Mouse (Mus musculus): ENCODE results near the gene Nup188. TPM values are rescaled to one million over a fixed set of nuclear protein-coding genes. Genes with fewer than 3 reads are reported as not detected.

The Nup188 gene
- polyA plus RNA-seq, 1 experiment from 2014 or later, result 28.2 TPM

DNA sequence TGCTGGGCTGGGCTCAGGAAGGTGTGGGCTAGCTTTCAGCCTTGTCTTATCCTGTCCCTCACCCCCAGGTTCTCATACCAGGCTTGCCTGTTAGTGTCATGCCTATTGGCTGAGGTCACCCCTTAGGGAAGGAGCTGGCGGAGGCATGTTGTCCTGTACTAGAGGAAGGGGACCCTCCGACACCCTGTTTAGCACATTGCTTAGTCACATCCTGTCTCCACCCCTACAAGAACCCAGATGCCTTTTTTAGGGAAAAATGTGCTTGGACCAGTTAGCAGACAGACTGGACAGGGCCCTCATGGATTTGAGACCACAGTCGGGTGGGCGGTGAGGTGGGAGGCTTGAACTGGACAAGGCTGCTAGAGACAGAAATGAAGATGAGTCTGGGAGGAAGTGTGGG is 27.6 kb upstream of the Nup188 start:
- 63% methylated on average over 4 of the region's 4 CpGs for WGBS
- peaks cover 82% of the 10 kb centered on the region for H3K36me3 ChIP-seq
- no peak for ATAC-seq (ENCODE audit: insufficient number of reproducible peaks, low FRiP score, low TSS enrichment, low read depth)
- H3K4me3 ChIP-seq, result no peak overlapping the region
- H3K27me3 ChIP-seq, result no peaks in the 10 kb centered on the region
- H3K27ac ChIP-seq, result peak overlapping the region; percentile 57; the same call in 1 of the 2 replicates
- no peak overlapping the region for H3K9ac ChIP-seq
- no peaks in the 10 kb centered on the region for H3K9me3 ChIP-seq
- no peak overlapping the region for H3K4me2 ChIP-seq
- peaks cover 20% of the 10 kb centered on the region for H3K4me1 ChIP-seq

DNA sequence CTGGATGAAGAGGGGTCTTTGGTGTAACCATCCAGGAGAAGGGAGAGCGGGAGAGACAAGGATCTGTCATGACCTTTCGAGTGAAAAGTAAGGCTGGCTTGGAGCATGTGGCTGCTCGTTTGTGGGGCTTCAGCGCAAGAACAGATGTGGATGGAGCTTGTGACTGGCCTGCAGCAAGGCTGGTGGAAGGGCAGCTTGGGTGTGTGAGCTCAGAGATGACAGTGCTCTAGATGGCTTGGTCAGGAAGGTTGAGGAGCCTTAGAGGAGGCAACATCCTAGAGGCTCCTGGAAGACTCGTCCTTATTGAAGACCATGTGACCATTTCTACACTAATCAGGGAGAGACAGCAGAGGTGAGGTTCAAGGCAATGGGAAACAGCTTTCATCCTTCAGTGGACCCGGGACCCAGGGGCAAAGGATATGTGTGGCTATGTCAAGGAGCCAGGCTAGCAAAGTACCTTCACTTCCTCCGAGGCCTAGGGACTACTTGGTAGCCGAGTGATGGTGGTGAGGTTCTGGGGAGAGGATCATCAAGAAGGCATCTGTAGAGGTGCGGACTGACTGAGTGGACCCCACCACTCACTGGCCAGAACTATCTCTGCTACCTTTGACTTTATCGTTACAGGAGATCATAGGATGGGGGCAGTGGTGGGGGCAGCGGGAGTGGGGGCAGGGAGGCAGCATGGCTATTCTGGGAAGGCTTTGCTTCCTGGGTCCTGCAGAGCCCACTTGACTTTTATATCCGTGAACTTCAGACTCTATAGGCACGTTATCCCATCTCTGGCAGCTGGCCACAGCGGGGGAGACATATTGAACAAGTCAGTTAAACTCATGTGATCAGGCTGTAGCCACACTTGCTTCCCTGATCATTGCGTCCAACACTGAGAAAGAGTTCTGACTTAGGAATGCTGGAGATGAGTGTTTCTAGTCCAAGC is 26.8 kb upstream of the Nup188 start:
- no peak overlapping the region for H3K4me2 ChIP-seq
- no peaks in the 10 kb centered on the region for H3K9me3 ChIP-seq
- no peak overlapping the region for H3K27ac ChIP-seq
- 86% methylated on average over 15 of the region's 15 CpGs for WGBS
- H3K36me3 ChIP-seq, result peaks cover 90% of the 10 kb centered on the region
- no peak overlapping the region for H3K4me3 ChIP-seq
- H3K9ac ChIP-seq, result no peak overlapping the region
- peaks cover 27% of the 10 kb centered on the region for H3K4me1 ChIP-seq
- no peaks in the 10 kb centered on the region for H3K27me3 ChIP-seq
- ATAC-seq (ENCODE audit: insufficient number of reproducible peaks, low FRiP score, low TSS enrichment, low read depth), result no peak

DNA sequence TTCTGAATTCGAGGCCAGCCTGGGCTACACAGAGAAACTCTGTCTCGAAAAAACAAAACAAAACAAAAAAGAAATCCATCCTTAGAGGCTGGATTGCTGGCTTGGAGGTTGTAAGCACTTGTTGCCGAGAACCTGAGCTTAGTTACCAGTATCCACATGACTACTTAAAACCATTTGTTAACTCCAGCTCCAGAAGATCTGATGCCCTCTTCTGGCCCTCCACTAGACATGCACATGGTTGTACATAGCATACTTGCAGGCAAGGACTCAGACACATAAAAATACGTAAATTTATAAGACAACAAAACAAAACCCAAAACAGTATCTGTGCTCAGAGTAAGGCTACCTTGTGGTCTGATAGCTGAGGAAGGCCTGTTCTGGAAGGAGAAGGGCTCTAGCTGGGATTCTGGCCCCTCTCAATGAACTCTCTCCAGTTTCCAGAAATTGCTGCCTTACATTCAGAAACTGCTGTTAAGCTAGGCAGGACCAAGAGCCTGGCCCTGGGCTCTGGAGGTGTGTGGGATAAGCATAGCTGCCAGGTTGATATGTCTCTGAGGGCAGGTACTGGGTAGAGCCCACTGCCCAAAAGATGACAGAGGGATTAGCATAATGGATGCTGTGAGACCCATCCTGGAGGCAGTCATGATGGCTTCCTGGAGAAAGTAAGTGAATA is 25.0 kb upstream of the Nup188 start:
- Histone ChIP-seq H3K36me3 (peaks cover 78% of the 10 kb centered on the region), H3K4me3 (no peak overlapping the region), H3K4me1 (peaks cover 45% of the 10 kb centered on the region), H3K9ac (no peak overlapping the region), H3K27me3 (no peaks in the 10 kb centered on the region), H3K9me3 (no peaks in the 10 kb centered on the region), H3K27ac (no peak overlapping the region), H3K4me2 (no peak overlapping the region)
- ATAC-seq (ENCODE audit: insufficient number of reproducible peaks, low FRiP score, low TSS enrichment, low read depth), result no peak
- WGBS, result 82% methylated on average over 4 of the region's 4 CpGs

DNA sequence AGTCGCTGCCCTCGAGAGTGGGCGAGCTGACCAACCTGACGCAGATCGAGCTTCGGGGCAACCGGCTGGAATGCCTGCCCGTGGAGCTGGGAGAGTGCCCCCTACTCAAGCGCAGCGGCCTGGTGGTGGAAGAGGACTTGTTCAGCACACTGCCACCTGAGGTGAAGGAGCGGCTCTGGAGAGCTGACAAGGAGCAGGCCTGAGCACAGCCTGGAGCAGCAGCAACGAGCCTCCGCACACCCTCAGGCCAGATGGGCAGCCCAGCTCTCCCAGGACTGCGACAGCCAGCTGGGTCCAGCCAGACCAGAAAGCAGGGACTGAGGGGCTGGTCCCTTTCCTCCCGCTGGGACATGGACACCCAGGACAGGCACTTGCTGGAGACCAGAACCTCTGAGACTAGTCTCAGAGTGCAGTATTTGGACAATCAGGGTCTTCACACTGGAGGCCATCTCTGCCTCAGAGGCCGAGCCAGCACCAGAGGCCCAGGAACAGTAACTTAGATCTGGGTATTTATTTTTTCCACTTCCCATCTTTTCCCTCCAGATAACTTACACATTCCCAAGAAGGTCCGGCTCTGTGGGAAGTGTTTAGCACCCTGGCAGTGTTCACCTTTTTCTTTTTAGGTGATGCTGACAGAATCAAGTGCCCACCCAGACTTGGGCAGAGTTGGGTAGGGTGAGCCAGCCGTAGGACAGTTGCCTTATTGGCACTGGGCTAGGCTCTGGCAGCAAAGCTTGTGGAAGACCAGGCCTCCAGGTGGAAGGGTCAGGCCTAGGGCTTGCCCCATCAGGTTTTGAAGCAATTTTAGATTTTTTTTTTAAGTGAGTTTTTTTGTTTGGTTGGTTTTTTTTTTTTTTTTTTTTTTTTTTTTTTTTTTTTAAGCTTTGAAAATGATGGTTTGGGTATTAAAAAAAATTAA is 24.0 kb upstream of the Nup188 start:
- WGBS, result 92% methylated on average over 18 of the region's 18 CpGs
- H3K27ac ChIP-seq, result 0 out of 2 replicates have a peak overlapping the region, but pooled peaks have one; percentile 22

DNA sequence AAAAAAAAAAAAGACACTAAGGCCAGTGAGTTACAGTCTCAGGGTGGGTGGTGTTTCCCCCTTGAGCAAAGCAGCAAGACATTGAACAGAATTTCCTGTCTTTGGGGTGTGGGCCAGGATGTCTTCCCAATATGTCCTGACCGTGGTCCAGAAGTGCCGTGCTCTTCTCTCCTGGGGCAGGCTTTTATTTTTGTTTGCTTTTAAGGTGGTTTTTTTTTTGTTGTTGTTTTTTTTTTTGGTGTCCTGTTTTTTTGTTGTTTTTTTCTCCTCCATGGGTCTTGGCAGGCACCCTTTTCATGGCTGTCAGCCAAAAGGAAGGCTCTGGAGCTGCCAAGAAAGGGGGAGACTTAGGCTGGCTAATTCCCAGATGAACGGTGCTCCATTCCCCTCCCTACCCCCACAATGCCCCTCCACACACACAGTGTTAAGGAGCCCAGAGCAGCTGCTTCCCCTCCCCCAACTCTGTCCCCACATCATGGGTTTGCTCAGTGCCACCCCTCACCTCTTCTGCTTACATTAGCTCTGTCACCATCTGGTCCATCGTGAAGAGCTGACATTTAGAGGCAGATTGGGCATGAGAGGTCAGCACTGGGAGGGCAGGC is 23.3 kb upstream of the Nup188 start:
- Histone ChIP-seq H3K36me3 (peaks cover 61% of the 10 kb centered on the region), H3K27me3 (no peaks in the 10 kb centered on the region), H3K9ac (no peak overlapping the region), H3K4me1 (peaks cover 54% of the 10 kb centered on the region), H3K4me3 (no peak overlapping the region), H3K9me3 (no peaks in the 10 kb centered on the region), H3K27ac (no peak overlapping the region), H3K4me2 (no peak overlapping the region)
- 53% methylated on average over 4 of the region's 4 CpGs for WGBS
- ATAC-seq (ENCODE audit: insufficient number of reproducible peaks, low FRiP score, low TSS enrichment, low read depth), result no peak

More for the DNA sequence above, 24.0 kb upstream of the Nup188 start:
- Histone ChIP-seq H3K27me3 (no peaks in the 10 kb centered on the region), H3K9ac (no peak overlapping the region), H3K4me3 (no peak overlapping the region), H3K4me1 (peaks cover 54% of the 10 kb centered on the region), H3K4me2 (no peak overlapping the region), H3K36me3 (peaks cover 68% of the 10 kb centered on the region), H3K9me3 (no peaks in the 10 kb centered on the region)
- ATAC-seq (ENCODE audit: insufficient number of reproducible peaks, low FRiP score, low TSS enrichment, low read depth), result no peak

DNA sequence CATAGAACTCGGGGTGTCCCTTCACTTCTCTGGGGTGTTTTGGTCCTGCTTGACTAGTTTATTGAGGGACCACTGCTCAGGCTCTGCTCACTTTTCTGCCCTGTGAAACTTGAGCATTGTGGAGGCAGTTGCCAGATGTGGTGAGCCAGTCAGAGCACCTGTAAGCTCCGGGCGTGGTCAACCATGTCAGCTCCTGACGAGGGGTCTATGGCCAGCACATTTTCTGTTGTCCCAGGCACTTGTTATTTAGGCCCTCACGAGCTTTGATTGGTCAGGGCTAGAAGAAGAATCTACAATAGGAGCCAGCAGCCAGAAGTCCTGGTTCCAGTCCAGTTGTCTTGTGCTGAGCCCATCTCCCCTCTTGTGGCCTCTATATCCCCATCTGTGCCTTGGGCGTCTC is 22.4 kb upstream of the Nup188 start:
- peaks cover 52% of the 10 kb centered on the region for H3K36me3 ChIP-seq
- ATAC-seq (ENCODE audit: insufficient number of reproducible peaks, low FRiP score, low TSS enrichment, low read depth), result no peak
- 84% methylated on average over 6 of the region's 6 CpGs for WGBS

DNA sequence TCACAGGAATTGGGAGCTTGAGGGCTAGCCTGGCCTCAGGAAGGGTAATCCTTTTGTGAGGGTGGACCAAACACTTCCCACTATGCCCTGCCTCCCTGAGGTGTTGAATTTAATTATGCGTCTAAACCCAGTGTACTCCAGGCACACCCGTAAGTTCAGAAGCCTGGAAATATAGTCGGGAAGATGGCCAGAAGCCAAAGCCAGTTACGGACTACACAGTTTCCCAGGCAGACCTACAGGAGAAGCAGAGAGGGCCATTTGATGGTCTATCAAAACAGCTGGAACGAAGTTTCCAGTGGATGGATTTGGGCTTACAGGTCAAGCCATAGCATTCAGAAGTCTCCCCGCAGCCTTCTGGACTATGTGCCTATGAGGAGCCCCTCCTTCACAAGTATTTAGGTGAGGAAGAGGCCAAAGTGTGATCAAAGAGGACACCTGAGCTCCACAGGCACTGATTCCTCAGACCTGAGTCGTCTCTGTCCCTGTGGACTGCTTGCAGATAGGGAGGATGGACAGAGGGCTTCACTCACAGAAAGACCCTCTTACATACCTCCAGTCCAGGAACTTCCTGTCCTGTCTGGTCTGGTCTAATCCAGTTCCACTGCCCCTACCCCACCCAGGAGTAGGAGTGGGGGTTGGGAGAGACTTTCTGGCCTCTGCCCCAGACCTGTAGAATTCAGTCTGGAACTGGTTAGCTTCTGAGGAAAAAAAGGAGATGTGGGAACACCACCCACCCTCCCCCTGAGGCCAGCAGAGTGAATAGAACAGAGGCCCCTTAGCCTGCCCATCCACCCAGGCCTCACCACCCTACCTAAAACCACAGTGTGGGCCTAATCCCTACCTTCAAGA is 21.3 kb upstream of the Nup188 start:
- WGBS, result 42% methylated on average over 7 of the region's 7 CpGs
- peak overlapping the region; percentile 89 for H3K27ac ChIP-seq
- no peaks in the 10 kb centered on the region for H3K9me3 ChIP-seq
- H3K4me2 ChIP-seq, result no peak overlapping the region
- peaks cover 42% of the 10 kb centered on the region for H3K36me3 ChIP-seq
- H3K4me3 ChIP-seq, result no peak overlapping the region
- H3K9ac ChIP-seq, result no peak overlapping the region
- H3K4me1 ChIP-seq, result peaks cover 50% of the 10 kb centered on the region
- no peaks in the 10 kb centered on the region for H3K27me3 ChIP-seq
- ATAC-seq (ENCODE audit: insufficient number of reproducible peaks, low FRiP score, low TSS enrichment, low read depth), result no peak

More for the DNA sequence above, 22.4 kb upstream of the Nup188 start:
- Histone ChIP-seq H3K27ac (peak overlapping the region; percentile 89; the same call in 1 of the 2 replicates), H3K4me2 (no peak overlapping the region), H3K27me3 (no peaks in the 10 kb centered on the region), H3K4me1 (peaks cover 48% of the 10 kb centered on the region), H3K9me3 (no peaks in the 10 kb centered on the region), H3K9ac (no peak overlapping the region), H3K4me3 (no peak overlapping the region)

DNA sequence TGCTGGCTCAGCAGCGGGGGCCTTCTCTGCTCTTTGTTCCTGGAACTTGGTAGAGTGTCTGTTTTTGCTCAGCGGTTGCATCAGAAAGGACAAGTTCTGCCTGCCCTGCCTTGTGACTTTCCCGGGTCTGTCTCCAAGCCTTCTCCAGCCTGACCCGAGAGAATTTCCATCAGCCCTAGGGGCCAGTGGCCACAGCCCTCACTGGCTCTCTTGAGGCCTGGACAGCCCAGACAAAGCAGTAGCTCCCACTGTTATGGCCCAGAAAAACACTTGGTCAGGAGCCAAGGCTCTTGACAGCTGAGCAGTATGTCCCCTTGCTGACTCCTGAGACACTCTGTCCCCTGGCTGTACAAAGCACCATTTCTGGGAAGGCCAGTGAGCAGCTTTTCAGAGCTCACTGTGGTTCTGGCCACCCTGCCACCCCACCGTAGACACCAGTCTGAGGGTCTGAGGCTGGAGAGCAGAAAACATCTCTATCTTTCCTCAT is 20.4 kb upstream of the Nup188 start, which contains the start of gene Phyhd1:
Gene Phyhd1 (plus strand): TSS at position 437 of the 487 bp plus-strand sequence.
- H3K27me3 ChIP-seq, result no peaks in the 10 kb centered on the region
- peak within 1 kb of the TSS; percentile 89 for H3K27ac ChIP-seq
- 0 out of 2 replicates have a peak, but pooled peaks have one; percentile 45 for ATAC-seq (ENCODE audit: insufficient number of reproducible peaks, low FRiP score, low TSS enrichment, low read depth)
- peaks cover 52% of the 10 kb centered on the region for H3K4me1 ChIP-seq
- 37% methylated on average over 5 of the region's 5 CpGs for WGBS
- H3K9ac ChIP-seq, result 0 out of 2 replicates have a peak within 1 kb of the TSS, but pooled peaks have one; percentile 8
- no peak within 1 kb of the TSS for H3K4me3 ChIP-seq
- H3K9me3 ChIP-seq, result no peaks in the 10 kb centered on the region
- peak within 1 kb of the TSS; percentile 7; the same call in 1 of the 2 replicates for H3K4me2 ChIP-seq
- peaks cover 34% of the 10 kb centered on the region for H3K36me3 ChIP-seq

DNA sequence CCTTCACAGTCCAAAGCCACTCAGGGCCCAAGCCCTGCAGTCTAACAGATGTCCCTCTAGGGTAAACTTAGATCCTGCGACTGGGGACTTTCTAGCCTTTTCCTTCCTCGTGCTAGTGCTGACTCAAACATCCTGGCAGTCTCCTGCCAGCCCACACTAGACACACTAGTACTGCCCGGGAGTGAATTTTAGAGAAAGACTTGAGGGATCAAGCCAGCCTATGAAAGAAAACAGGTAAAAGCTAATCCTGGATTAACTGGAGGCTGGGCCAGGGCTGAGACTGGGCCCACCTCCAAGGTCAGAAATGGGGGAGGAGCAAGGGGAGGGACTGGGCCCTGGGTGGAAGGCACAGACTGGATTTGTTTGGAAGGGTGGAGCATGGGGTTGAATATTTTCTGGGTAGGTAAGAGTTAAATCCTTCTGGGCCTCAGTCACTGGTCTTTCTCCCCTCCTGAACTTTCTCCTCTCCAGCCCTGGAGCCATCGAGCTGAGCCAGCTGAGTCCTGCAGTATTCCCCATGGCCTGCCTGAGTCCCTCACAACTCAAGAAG is 19.7 kb upstream of the Nup188 start:
- peaks cover 30% of the 10 kb centered on the region for H3K36me3 ChIP-seq
- H3K4me1 ChIP-seq, result peaks cover 52% of the 10 kb centered on the region
- H3K27me3 ChIP-seq, result no peaks in the 10 kb centered on the region
- peak overlapping the region; percentile 89 for H3K27ac ChIP-seq
- no peak overlapping the region for H3K9ac ChIP-seq
- 7% methylated on average over 4 of the region's 4 CpGs for WGBS
- H3K4me3 ChIP-seq, result no peak overlapping the region
- no peaks in the 10 kb centered on the region for H3K9me3 ChIP-seq
- H3K4me2 ChIP-seq, result peak overlapping the region; percentile 7; the same call in 1 of the 2 replicates
- 0 out of 2 replicates have a peak, but pooled peaks have one; percentile 32 for ATAC-seq (ENCODE audit: insufficient number of reproducible peaks, low FRiP score, low TSS enrichment, low read depth)

DNA sequence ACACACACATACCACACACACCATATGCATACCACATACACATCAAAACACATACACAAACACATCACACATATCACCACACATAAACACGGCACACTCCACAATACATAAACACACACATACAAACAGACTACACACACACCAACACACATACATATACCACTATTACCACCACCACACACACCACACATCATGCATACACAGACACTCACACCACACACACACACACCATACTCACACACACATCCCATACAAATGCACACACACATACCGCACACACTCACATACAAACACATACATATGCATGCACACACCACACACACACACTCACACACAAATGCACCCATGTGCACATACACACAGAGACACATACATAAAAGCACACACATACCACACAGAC is 18.7 kb upstream of the Nup188 start:
- H3K27me3 ChIP-seq, result no peaks in the 10 kb centered on the region
- H3K9ac ChIP-seq, result no peak overlapping the region
- 96% methylated on average over 2 of the region's 2 CpGs for WGBS
- peaks cover 52% of the 10 kb centered on the region for H3K4me1 ChIP-seq
- no peak overlapping the region for H3K4me2 ChIP-seq
- no peak overlapping the region for H3K27ac ChIP-seq
- peaks cover 20% of the 10 kb centered on the region for H3K36me3 ChIP-seq
- ATAC-seq (ENCODE audit: insufficient number of reproducible peaks, low FRiP score, low TSS enrichment, low read depth), result no peak
- no peaks in the 10 kb centered on the region for H3K9me3 ChIP-seq
- H3K4me3 ChIP-seq, result no peak overlapping the region
